ENCODE assay signal across 13 mouse cellular contexts in the genomic region with DNA sequence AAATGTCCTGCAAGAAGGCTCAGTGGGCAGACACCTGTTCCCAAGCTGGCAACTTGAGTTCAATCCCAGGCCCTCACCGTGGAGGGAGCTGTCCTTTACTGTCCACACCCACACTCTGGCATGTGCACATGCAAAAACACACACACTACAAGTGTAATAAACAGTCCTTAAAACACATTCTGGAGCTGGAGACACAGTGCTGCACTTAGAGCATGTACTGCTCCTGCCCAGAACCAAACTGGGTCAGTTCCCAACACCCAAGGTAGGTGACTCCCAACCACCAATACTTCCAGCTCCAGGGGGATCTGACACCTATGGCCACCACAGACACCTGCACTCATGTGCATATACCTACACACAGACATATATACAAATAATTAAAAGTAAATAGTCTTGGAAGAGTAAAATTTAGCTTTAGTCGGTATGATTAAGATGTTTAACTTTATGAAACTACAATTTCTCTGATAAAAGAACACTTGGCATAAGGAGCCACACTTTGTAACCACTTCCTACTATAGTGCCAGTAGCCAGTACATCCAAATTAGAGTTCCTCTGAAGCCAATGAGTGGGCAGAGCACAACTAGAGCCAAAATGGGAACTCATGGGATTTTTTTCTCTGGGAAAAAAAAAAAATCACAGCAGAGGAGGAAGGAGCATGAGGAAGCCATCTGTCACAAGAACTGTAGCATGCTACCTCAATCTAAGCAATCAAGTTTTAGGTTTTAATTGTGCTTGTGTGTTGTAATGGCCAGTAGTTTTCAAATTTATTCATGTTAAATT. TPM values are rescaled to one million over a fixed set of nuclear protein-coding genes. Genes with fewer than 3 reads are reported as not detected.
DNase-seq lines count a peak whose midpoint lies in the region; ATAC-seq lines count a peak whose summit lies in the region.
"Had no signal": no experiment of that assay in that cellular context is flagged by ENCODE, and none has a peak within 500 bp of the region (broad histone marks: within the 10 kb centered on the region; RNA-seq: fewer than 3 reads in every experiment).

No protein-coding gene starts in this region.

- no peak for DNase-seq in frontal cortex, postnatal 25 days (ENCODE audit: low spot score in 2 of 2)
- peak; percentile 1 for DNase-seq in lung, postnatal 25 days (ENCODE audit: low spot score)
- no peak for DNase-seq in lung, postnatal 10 days
- DNase-seq in cerebellum, adult 8-10 months: peak; percentile 41
- peak; percentile 8 to 86 for DNase-seq in left cerebral cortex, postnatal 25 days (ENCODE audit: low spot score in 2 of 2)
- DNase-seq in thymus, postnatal 36 days: no peak
- no peak for DNase-seq in heart, postnatal 4 days
- DNase-seq: gastrocnemius, postnatal 36 days; liver, embryonic 13.5 days; thymus, postnatal 25 days had no signal

- intact Hi-C loops in left cerebral cortex, postnatal 25 days (cut with DNase I): no loop called here

- ATAC-seq in frontal cortex, adult (ENCODE audit: low TSS enrichment): peak; percentile 91
- ATAC-seq: intestine, embryonic 15.5 days; midbrain, embryonic 16.5 days had no signal

RNA-seq across cellular contexts. Expression of a gene that starts 39.1 kb away (rescaled TPM):
- total RNA-seq in left cerebral cortex, postnatal 25 days (2021): 10 to 100 TPM; 54.4 to 55.6 TPM
- 10 to 100 TPM; 42.2 to 44.4 TPM for total RNA-seq in heart, postnatal 4 days (2021)

Comparison
In these comparisons a context has a peak if more than half of its experiments do, and no peak if none do; other contexts are left out.
1. DNase-seq: peak in lung, postnatal 25 days (single experiment), cerebellum, adult 8-10 months (single experiment) and left cerebral cortex, postnatal 25 days (2 of 2); none in frontal cortex, postnatal 25 days (0 of 2), lung, postnatal 10 days (single experiment), thymus, postnatal 36 days (0 of 2) and heart, postnatal 4 days (single experiment).